Mouse (Mus musculus): ENCODE results near the gene Arhgef25.
A peak's percentile ranks its signal among the peaks of the same experiment; 100 is the strongest.

Arhgef25 gene

DNA sequence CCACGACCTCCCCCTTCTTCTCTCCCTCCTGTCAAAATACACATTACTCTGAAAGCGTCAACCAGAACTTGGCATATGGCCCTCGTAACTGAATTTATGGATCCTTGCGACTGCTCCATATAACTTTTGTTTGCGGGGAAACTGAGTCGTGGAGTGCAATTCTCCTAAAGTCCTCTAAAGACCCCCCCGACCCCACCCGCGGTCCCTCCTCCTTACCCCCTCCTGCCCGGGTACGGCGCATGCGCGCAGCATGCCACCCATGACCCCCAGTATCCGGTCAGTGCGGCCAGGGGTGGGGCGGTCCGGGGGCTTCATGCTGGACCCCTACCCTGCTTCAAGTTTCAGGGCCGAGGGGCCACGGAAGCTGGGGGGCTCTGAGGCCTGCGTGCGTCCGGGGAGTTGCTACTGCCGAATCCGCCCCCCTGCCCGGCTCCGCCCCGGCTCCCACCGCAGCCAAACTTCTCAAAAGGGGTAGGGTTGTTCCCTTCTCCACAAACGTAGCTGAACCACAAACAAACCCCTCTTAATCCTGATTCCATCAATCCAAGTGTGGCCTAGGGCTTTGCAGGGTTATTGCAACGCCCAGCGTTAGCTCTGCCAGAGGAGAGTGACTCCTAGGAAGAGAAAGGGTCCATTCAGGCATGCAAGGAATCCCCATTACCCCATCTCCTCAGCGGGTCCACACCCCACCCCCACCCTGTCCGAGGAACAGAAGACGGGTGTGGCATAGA lies at the start of gene Arhgef25:
Arhgef25 (minus strand) TSS at position 433 of the 731 bp plus-strand sequence.
- DNase-seq (ENCODE audit: low read depth, low spot score): no peak

DNA sequence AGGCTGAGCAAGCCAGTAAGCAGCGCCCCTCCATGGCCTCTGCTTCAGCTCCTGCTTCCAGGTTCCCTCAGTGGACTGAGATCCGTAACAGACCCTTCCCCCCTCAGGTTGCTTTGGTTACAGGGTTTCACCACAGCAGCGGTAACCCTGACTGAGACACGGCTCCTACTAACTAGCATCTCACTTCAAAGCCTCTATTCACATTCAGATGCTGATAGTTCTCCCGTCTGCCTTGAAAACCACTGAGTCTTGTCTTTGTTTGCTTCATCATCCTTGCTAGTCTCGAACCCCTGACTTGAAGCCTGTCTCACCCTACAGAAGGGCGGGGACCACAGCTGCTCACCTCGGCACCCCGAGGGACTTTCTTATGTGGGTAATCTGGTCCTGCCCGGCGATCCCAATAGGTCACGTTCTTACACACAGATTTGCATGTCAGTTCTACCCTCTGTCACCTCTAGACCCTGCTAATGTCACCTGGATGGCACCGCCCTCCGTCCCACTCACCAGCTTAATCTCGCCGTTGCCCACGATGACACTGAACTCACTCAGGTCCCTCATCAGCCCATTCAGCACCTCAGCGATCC lies 48.5 kb upstream of the Arhgef25 start:
- DNase-seq (ENCODE audit: low read depth, low spot score): no peak

DNA sequence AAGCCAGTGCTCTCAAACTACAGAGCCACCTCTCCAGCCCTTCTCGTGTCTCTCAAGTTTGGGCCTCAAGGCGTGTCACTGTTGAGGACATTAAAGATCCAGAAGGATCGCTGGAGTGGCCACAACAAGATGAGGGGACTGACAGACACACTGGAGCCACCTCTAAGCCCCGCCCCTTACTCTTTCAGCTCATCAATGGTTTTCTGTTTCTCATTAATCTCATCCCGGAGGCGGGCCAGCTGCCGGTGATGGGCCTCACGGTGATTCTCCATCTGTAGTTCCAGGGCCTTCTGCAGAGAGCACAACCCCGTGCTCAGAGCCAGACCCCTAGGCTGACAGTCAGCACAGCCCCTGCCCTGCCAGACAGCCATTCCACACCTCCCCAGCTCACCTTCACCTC lies 46.7 kb upstream of the Arhgef25 start:
- DNase-seq (ENCODE audit: low read depth, low spot score): no peak

DNA sequence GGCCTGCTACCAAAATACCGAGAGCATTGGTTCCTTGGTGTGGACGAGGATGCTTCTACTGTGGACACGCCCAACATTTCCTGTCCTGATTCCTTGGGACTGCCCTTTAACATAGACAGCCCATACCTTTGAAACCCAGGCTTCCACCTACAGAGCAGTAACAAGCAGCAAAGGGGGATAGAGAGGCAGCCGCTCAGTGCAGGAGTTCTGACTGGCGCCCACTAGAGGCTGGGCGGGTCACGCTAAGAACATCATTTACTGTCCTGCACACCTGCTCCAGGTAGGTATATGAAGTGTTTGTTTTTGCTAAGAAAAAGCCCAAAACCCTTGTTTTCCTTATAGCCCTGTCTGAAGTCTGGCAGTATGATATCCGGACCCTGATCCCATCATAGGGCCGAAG lies 43.3 kb upstream of the Arhgef25 start:
- DNase-seq (ENCODE audit: low read depth, low spot score): no peak

DNA sequence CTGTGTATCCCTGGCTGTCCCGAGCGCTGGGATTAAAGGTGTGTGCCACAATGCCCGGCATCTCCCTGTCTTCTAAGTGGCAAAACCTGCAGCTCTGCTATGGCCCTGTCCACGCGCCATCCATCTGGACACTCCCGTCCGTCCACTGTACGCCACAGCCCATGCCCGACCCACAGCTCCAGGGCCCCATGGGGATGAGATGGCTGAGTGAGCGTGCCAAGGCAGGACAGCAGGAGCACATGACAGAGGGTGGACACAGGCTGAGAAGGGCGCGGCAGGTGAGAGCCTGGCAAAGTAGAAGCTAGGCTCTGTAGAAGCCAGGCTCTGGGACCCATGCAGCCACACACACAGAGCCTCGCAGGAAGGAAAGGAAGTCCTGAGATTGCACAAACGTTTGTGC lies 41.9 kb upstream of the Arhgef25 start:
- DNase-seq (ENCODE audit: low read depth, low spot score): no peak

DNA sequence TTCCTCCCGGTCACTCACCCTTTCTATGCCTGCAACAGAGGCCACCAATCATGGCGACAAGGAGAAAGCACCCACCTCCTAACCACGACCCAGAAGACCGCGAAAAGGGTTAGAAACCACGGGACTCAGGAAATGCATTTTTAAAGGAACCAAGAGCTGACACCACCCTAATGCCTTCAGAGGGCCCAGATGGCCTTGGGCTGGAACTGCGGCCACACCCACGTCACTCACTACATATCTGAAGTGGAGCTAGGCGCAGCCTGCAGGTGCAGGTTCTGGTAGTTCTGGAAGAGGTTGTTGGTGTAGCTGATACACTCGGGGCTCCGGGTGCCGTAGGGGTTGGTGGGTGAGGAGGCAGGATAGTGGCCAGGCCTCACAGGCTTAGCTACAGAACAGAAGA lies 40.8 kb upstream of the Arhgef25 start:
- no peak for DNase-seq (ENCODE audit: low read depth, low spot score)

DNA sequence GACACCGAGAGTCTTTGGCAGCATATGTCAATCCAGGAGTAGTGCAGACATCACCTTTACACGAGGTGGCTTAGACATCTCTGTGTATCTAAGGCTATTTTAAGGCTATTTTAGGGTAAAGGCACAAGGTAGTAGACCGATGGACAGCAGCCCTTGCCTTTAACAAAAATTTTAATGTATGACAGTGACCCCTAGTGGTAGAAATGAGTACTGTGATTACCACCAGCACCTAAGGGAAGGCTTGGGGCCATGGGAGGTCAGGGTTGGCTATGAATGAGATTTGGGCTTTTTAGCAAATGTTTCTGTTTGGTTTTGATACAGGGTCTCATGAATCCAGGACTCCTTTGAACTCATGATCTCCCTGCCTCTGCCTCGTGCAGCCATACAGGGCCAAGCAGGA lies 39.0 kb upstream of the Arhgef25 start:
- peak; percentile 62 for DNase-seq (ENCODE audit: low read depth, low spot score)

DNA sequence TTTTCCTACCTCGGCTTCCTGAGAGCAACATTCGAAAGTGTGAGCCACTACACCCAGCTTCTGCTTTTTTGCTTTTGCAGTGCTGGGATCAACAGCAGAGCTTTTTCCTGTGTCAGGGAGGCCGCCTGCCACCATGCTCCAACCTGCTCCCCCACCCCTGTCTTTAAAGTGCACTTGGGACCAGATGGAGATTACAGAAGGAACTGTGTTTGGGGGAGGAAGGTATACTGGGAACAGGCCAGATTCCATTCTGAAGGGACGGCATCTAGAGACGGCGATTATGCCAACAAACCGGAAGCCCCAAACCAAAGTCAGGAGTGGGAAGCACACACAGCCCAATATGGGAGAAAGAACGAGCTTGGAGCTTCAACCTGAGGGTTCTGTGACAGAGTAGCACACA lies 37.3 kb upstream of the Arhgef25 start:
- DNase-seq (ENCODE audit: low read depth, low spot score): no peak

DNA sequence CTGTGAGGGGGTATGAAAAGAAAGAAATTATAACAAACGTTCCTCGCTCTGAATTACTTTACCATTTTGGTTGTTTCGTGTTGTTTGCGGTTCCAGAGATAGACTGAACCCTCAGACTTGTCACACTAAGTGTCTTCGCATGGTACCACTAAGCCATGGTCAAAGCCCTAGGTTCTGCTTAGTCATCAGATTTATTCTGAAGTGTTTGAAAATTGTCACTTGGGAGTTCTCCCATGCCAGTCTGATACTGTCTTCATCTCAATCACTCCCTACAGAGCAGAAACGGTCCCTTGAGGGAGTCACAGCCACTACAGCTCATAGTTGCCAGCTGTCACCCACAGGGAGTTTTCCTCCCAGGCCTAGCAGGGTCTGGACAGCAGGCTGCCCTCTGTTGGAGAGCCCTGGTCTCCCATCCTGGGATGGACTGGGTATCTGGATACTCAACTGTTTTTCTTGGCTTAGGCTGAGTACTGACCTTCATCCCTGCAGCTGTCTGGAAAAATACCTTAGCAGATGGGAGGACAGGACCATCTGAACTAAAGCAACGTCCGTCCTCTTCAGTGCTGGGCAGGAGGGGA lies 36.5 kb upstream of the Arhgef25 start:
- DNase-seq (ENCODE audit: low read depth, low spot score): no peak

DNA sequence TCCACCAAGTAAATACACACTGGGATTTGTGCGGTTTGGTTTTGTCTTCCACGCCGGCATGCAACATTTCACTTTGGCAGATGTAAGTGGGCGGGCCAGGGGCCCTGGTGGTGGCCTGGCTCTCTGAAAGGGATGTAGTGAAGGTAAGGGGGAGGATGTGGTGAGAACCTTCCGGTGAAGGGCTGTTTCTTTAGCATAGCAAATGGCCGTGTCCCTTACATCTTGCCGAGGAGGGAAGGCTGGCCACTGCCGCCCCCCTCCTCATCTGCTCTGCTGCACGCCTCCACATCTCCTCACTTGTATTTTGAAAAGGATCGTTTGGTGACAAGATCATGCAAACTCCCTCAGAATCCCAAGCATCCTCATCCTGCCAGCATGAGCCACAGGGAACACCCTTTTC lies 35.8 kb upstream of the Arhgef25 start:
- no peak for DNase-seq (ENCODE audit: low read depth, low spot score)

DNA sequence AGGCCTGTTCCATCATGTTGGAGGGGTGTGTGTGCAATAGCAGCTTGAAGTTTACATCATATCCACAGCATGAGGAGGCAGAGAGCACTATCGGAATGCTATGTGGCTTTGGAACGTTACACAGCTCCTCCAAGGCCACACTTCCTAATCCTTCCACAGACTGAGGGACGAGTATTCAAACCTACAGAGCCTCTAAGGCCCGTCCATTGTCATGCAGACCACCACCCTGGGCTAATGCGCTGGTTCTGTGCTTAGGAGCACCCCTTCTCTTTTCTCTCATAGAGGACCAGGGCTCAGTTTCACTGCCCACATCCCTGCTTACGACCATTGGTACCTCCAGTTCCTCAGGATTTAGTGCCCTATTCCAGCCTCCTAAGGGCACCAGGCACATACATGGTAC lies 35.3 kb upstream of the Arhgef25 start:
- DNase-seq (ENCODE audit: low read depth, low spot score): no peak

DNA sequence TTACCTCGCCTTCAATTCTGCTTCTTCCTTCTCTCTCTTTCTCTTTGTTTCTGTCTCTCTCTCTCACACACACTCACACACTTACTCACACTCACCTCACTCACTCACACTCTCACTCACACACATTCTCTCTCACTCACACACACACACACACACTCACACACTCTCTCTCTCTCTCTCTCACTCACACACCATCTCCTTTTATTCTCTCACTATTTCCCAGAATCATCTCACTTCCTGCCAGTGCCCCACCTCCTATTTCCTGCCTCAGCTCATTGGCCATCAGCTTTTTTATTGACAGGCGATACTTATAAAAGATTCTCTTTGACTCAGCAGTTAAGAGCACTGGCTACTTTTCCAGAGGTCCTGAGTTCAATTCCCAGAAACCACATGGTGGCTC lies 28.5 kb upstream of the Arhgef25 start:
- no peak for DNase-seq (ENCODE audit: low read depth, low spot score)

DNA sequence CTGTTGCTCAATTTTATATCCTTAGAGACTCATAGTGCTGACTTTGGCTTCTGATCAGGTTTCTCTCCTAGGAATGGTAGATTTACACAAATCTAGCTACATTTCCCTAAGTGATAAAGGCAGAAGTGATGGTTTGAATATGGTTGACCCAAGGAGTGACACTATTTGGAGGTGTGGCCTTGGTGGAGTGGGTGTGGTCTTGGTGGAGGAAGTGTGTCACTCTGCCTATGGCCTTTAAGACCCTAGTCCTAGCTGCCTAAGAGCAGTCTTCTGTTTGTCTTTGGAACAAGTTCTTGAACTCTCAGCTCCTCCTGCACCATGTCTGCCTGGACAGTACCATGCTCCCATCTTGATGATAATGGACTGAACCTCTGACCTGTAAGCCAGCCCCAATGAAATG lies 27.3 kb upstream of the Arhgef25 start:
- no peak for DNase-seq (ENCODE audit: low read depth, low spot score)

DNA sequence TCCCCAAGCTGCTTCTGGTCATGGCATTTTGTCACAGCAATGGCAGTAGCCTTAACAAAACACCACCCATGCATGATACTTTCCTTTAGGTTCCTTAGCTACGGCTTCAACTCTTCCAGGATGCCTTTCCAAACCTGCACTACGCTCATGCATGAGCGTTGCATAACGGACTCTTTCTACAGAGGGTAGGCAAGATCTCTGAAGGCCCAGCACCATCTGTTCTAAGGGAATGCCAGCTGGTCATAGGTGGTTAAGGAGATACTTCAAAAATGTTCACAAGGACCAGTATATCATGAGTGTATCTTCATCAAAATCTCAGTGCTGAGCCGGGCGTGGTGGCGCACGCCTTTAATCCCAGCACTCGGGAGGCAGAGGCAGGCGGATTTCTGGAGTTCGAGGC lies 26.6 kb upstream of the Arhgef25 start:
- no peak for DNase-seq (ENCODE audit: low read depth, low spot score)

DNA sequence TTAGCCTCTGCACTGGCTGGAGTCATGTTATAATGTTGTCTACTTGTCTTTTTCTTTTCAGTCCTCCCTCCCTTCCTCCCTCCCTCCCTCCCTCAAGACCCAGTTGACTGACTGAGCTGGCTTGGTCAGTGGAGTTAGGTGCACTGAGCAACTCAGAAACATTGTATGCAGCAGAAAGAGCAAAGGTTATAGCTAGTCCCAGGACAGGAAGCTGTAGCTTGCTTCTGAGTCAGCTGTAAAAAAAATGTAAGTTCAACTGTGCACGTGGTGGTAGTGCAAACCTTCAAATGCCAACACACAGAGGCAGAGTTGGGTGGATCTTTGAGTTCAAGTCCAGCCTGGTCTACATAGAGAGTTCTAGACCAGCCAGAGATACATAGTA lies 24.5 kb upstream of the Arhgef25 start:
- no peak for DNase-seq (ENCODE audit: low read depth, low spot score)

DNA sequence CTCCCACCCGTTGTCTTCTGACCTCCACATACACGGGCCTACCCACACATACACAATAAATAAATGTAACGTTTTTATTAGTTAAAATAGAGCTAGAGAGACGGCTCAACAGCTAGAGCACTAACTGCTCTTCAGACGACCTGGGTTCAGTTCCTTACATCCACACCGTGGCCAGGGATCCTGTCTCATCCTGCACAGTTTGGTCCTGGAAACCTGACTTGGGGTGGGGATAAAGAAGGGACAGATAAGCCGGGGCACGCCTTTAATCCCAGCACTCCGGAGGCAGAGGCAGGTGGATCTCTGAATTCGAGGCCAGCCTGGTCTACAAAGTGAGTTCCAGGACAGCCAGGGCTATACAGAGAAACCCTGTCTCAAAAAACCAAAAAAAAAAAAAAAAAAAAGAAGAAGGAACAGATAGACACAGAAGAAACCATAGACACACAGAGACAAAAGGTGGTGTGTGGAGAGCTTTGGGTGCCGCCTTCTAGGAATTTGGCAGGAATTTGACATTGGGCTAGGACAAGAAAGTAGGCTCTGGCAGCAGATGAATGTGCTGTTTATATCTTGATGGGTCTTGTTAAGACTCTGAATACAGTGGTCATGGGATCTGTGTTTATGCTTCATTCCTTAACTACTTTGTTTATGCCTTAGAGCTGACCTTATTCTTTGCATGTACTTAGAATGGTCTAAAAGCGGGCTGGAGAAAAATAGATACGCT lies 24.0 kb upstream of the Arhgef25 start:
- no peak for DNase-seq (ENCODE audit: low read depth, low spot score)

DNA sequence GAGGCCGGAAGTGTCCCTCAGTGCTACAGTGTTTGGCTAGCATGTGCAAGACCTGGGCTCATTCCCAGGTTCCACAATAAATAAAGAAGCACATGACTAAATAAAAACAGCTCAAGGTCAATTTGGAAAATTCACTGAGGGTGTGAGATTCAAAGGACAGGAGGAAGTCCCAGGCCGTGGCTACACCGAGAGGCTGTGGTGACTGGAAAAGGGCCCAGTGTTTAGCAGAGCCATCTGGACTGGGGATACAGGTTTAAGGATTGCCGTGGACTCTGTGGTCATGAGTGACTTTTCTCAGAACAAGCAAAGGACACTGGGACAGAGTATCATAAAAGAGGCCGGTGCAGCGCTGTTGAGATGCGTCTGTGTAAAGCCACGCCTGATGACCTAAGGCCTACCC lies 23.4 kb upstream of the Arhgef25 start:
- DNase-seq (ENCODE audit: low read depth, low spot score): no peak

DNA sequence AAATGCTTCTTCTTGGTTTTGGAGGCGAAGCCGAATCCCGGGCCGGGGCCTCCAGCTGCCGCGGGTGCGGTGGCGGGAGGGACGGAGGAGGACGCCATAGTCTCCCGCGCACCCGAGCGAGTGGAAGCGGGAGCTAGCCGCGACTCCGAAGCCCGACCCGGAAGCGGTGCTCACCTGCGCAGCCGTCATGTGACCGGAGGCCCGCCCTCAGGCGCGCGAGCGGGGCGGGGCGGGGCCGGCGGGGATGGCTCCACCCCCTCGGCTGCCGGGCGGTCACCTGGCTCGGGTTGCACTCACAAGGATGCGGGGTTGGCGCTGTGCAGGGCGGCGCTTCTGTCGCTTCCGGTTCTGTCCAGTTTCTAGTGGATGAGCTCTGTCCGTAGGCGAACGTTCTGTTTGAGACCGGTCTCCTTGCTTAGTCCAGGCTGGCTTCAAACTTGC lies 21.6 kb upstream of the Arhgef25 start, which contains the start of gene Pip4k2c:
Pip4k2c (minus strand) TSS at position 172 of the 441 bp plus-strand sequence.
- DNase-seq (ENCODE audit: low read depth, low spot score): peak; percentile 72

DNA sequence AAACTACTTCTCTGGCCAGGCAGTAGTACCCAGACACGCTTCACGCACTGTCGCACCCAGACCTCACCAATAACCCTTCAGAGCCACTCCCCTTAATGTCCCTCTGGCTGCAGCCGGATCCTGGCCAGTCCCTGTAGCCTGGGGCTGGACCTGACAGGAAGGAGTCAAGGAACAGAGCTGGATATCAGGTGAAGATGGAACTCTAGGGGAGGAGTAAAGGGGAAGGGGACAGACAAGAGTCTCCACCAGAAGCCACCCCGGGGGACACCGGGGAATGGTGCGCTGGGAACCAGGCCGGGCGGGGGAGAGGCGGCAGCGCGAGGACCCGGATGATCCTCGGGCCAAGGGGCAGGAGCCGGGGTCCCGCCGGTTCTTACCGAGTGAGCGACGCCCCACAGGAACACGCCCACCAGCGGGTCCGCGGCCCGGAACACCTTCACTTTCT lies 21.1 kb upstream of the Arhgef25 start:
- DNase-seq (ENCODE audit: low read depth, low spot score): no peak

DNA sequence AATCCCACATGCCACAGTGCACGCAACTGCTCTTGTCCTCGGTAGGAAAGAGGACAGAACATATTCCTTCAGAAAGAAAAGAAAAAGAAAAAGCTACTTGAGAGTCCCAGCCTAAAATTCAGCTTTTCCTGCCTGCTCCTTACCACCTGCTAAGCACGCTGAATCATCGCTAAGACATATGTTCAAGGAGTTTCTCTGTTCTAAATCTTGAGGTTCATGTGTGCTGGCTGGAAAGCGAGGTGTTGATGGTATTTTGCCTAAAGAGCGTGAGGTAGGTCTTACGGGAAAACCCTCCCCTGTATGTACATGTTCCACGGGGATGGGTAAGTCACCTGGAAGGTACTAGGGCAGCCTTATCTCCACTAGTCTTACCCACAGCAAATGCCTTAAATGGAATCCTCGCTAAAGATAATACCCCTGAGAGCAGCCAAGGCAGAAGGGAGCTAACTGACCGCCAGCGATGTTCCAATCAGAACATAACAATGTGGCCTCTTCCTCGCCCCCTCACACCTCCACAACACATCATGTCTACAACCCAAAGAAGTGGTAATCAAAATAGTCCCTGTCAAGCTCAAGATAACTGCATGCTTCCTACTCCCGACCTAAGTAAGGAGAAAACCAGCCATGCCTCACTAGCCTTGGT lies 20.2 kb upstream of the Arhgef25 start:
- no peak for DNase-seq (ENCODE audit: low read depth, low spot score)

DNA sequence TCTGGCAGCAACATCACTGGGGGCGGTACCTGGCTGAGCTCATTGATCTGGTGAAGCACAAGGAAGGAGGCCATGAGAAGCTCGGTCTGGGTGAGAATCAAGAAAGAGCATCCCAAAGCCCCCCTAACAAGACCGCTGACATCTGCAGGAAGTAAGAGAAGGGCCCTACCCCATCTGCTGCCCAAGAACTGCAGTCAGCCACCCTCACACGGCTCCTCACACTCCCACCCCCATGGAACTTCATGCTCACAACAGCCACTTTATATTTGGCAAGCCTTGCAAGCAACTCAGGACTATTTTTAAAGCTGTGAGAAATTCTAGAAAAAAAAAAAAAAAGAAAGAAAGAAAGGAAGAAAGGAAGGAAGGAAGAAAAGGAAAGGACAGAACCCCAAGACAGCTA lies 19.0 kb upstream of the Arhgef25 start:
- DNase-seq (ENCODE audit: low read depth, low spot score): no peak

DNA sequence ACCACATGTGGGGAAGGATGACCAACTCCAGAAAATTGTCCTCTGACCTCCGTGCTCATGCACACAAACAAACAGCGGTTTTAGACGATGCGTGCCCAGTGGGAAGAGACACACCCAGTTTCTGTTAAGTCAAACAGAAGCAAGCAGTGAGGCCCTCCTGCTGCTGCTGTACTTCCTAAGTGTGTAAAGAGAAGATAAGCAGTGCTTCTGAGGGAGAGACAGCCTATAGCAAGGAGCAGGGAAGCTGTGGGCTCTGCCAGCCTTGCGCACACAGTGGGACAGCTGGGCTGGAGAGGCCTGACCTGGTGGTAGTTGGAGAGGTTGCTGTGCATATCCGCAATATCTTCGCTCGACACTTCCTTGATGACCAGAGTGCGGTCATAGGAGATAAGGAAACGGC lies 15.5 kb upstream of the Arhgef25 start:
- DNase-seq (ENCODE audit: low read depth, low spot score): no peak

Data from embryo, embryonic 11.5 days (tissue).